Mouse (Mus musculus): Measurements from ENCODE around the gene Ncl. TPM values are rescaled to one million over a fixed set of nuclear protein-coding genes. Genes with fewer than 3 reads are reported as not detected.
A peak's percentile ranks its signal among the peaks of the same experiment; 100 is the strongest.

Ncl gene
- polyA plus RNA-seq, 1 experiment from 2014 or later, result 475 TPM

GRCm38 (mm10) chr1:86310536-86311310 lies 48.5 kb downstream of the Ncl start:
- Histone ChIP-seq H3K27me3 (no peaks in the 10 kb centered on the region; the same call in 1 of the 2 replicates), H3K4me3 (no peak overlapping the region), H3K9ac (no peak overlapping the region), H3K4me2 (replicated peaks) (no peak overlapping the region), H3K27ac (no peak overlapping the region), H3K36me3 (no peaks in the 10 kb centered on the region), H3K9me3 (no peaks in the 10 kb centered on the region), H3K4me1 (peaks cover 4% of the 10 kb centered on the region; the same call in 1 of the 2 replicates)
- ATAC-seq (ENCODE audit: insufficient number of reproducible peaks, insufficient read depth, low FRiP score, low TSS enrichment), result no peak
- 22% methylated on average over 15 of the region's 15 CpGs for WGBS

GRCm38 (mm10) chr1:86309270-86309833 lies 49.8 kb downstream of the Ncl start:
- H3K36me3 ChIP-seq, result no peaks in the 10 kb centered on the region
- H3K4me2 ChIP-seq (replicated peaks), result no peak overlapping the region
- no peak for ATAC-seq (ENCODE audit: insufficient number of reproducible peaks, insufficient read depth, low FRiP score, low TSS enrichment)
- peaks cover 4% of the 10 kb centered on the region; the same call in 1 of the 2 replicates for H3K4me1 ChIP-seq
- no peak overlapping the region for H3K9ac ChIP-seq
- no peak overlapping the region for H3K27ac ChIP-seq
- WGBS, result 87% methylated on average over 7 of the region's 7 CpGs
- peaks cover 10% of the 10 kb centered on the region for H3K27me3 ChIP-seq
- H3K9me3 ChIP-seq, result no peaks in the 10 kb centered on the region
- no peak overlapping the region for H3K4me3 ChIP-seq

- ATAC-seq (ENCODE audit: insufficient number of reproducible peaks, insufficient read depth, low FRiP score, low TSS enrichment), result no peak
- Histone ChIP-seq H3K4me1 (peaks cover 4% of the 10 kb centered on the region; the same call in 1 of the 2 replicates), H3K4me3 (no peak overlapping the region), H3K9ac (no peak overlapping the region), H3K4me2 (replicated peaks) (no peak overlapping the region), H3K27ac (no peak overlapping the region), H3K27me3 (peaks cover 21% of the 10 kb centered on the region), H3K36me3 (no peaks in the 10 kb centered on the region), H3K9me3 (no peaks in the 10 kb centered on the region)
- WGBS, result 31% methylated on average over 4 of the region's 4 CpGs
Observed at GRCm38 (mm10) chr1:86307871-86308641, 51.1 kb downstream of the Ncl start.

GRCm38 (mm10) chr1:86307177-86307762 lies 51.9 kb downstream of the Ncl start:
- WGBS, result 89% methylated on average over 7 of the region's 7 CpGs
- H3K4me1 ChIP-seq, result peaks cover 8% of the 10 kb centered on the region; the same call in 1 of the 2 replicates

GRCm38 (mm10) chr1:86306686-86307085 lies 52.5 kb downstream of the Ncl start:
- Histone ChIP-seq H3K4me1 (peaks cover 8% of the 10 kb centered on the region; the same call in 1 of the 2 replicates), H3K27me3 (peaks cover 28% of the 10 kb centered on the region)
- 82% methylated on average over 3 of the region's 3 CpGs for WGBS

More at GRCm38 (mm10) chr1:86307177-86307762, 51.9 kb downstream of the Ncl start:
- Histone ChIP-seq H3K4me2 (replicated peaks) (no peak overlapping the region), H3K27me3 (peaks cover 22% of the 10 kb centered on the region), H3K36me3 (no peaks in the 10 kb centered on the region), H3K27ac (no peak overlapping the region), H3K4me3 (no peak overlapping the region), H3K9me3 (no peaks in the 10 kb centered on the region), H3K9ac (no peak overlapping the region)
- ATAC-seq (ENCODE audit: insufficient number of reproducible peaks, insufficient read depth, low FRiP score, low TSS enrichment), result no peak

GRCm38 (mm10) chr1:86303873-86304250 lies 55.3 kb downstream of the Ncl start:
- 3% methylated on average over 16 of the region's 16 CpGs for WGBS
- Histone ChIP-seq H3K9me3 (no peaks in the 10 kb centered on the region), H3K4me3 (peak overlapping the region; percentile 69), H3K27ac (no peak overlapping the region), H3K4me1 (peaks cover 4% of the 10 kb centered on the region; the same call in 1 of the 2 replicates), H3K9ac (peak overlapping the region; percentile 60), H3K36me3 (no peaks in the 10 kb centered on the region), H3K4me2 (replicated peaks) (peak overlapping the region; percentile 97), H3K27me3 (peaks cover 34% of the 10 kb centered on the region)
- ATAC-seq (ENCODE audit: insufficient number of reproducible peaks, insufficient read depth, low FRiP score, low TSS enrichment), result no peak

More at GRCm38 (mm10) chr1:86306686-86307085, 52.5 kb downstream of the Ncl start:
- Histone ChIP-seq H3K9ac (no peak overlapping the region), H3K9me3 (no peaks in the 10 kb centered on the region), H3K27ac (no peak overlapping the region), H3K4me2 (replicated peaks) (no peak overlapping the region), H3K36me3 (no peaks in the 10 kb centered on the region), H3K4me3 (no peak overlapping the region)
- ATAC-seq (ENCODE audit: insufficient number of reproducible peaks, insufficient read depth, low FRiP score, low TSS enrichment), result no peak

- Histone ChIP-seq H3K36me3 (no peaks in the 10 kb centered on the region), H3K27me3 (peaks cover 34% of the 10 kb centered on the region), H3K27ac (no peak overlapping the region), H3K9ac (peak overlapping the region; percentile 60), H3K4me3 (peak overlapping the region; percentile 69), H3K4me2 (replicated peaks) (peak overlapping the region; percentile 97), H3K9me3 (no peaks in the 10 kb centered on the region), H3K4me1 (peaks cover 4% of the 10 kb centered on the region; the same call in 1 of the 2 replicates)
- ATAC-seq (ENCODE audit: insufficient number of reproducible peaks, insufficient read depth, low FRiP score, low TSS enrichment), result peak; percentile 57; the same call in 1 of the 2 replicates
- WGBS, result under 1% methylated on average over 62 of the region's 65 CpGs
Observed at GRCm38 (mm10) chr1:86303063-86303872, 55.9 kb downstream of the Ncl start.

- Histone ChIP-seq H3K4me1 (peaks cover 4% of the 10 kb centered on the region; the same call in 1 of the 2 replicates), H3K36me3 (no peaks in the 10 kb centered on the region), H3K4me2 (replicated peaks) (peak within 1 kb of the TSS; percentile 97), H3K27ac (no peak within 1 kb of the TSS), H3K9ac (peak within 1 kb of the TSS; percentile 60), H3K4me3 (peak within 1 kb of the TSS; percentile 69), H3K27me3 (peaks cover 34% of the 10 kb centered on the region), H3K9me3 (no peaks in the 10 kb centered on the region)
- 23% methylated on average over 6 of the region's 6 CpGs for WGBS
- ATAC-seq (ENCODE audit: insufficient number of reproducible peaks, insufficient read depth, low FRiP score, low TSS enrichment), result no peak
Observed at GRCm38 (mm10) chr1:86302532-86302931, 56.7 kb downstream of the Ncl start, which contains the start of gene B3gnt7. TSS of gene B3gnt7 (plus strand) at chr1:86302832.

- H3K36me3 ChIP-seq, result no peaks in the 10 kb centered on the region
- H3K4me3 ChIP-seq, result no peak overlapping the region
- no peak overlapping the region for H3K9ac ChIP-seq
- H3K27ac ChIP-seq, result no peak overlapping the region
- peaks cover 4% of the 10 kb centered on the region; the same call in 1 of the 2 replicates for H3K4me1 ChIP-seq
- peaks cover 34% of the 10 kb centered on the region for H3K27me3 ChIP-seq
- no peak for ATAC-seq (ENCODE audit: insufficient number of reproducible peaks, insufficient read depth, low FRiP score, low TSS enrichment)
- whole genome bisulfite sequencing, result 35% methylated on average over 6 of the region's 6 CpGs
- H3K9me3 ChIP-seq, result no peaks in the 10 kb centered on the region
- H3K4me2 ChIP-seq (replicated peaks), result no peak overlapping the region
Observed at GRCm38 (mm10) chr1:86301221-86302091, 57.7 kb downstream of the Ncl start.

GRCm38 (mm10) chr1:86300731-86301130 lies 58.5 kb downstream of the Ncl start:
- Histone ChIP-seq H3K36me3 (no peaks in the 10 kb centered on the region), H3K27me3 (peaks cover 34% of the 10 kb centered on the region), H3K4me2 (replicated peaks) (no peak overlapping the region), H3K4me3 (no peak overlapping the region), H3K4me1 (peaks cover 4% of the 10 kb centered on the region; the same call in 1 of the 2 replicates), H3K9ac (no peak overlapping the region), H3K9me3 (no peaks in the 10 kb centered on the region), H3K27ac (no peak overlapping the region)
- WGBS, result 54% methylated on average over 7 of the region's 7 CpGs
- no peak for ATAC-seq (ENCODE audit: insufficient number of reproducible peaks, insufficient read depth, low FRiP score, low TSS enrichment)

Data from embryonic facial prominence, embryonic 12.5 days (tissue).